Mouse (Mus musculus) liver, embryonic 14.5 days (tissue): ENCODE measurements at regions not wholly inside any gene's neighbourhood (a gene's known extent, or its start where the extent isn't known, plus 50 kb on each side); places are given as distances from the start of the nearest gene placed in this dataset.

Experiments used
- CTCF ChIP-seq: IDR thresholded peaks from 2 replicates; pipeline ENCODE4 v1.5.1; 2016; ENCODE audit warnings: antibody characterized with exemption, low read depth, control low read depth
- EP300 ChIP-seq: IDR thresholded peaks from 2 replicates; pipeline ENCODE4 v1.6.1; 2016; ENCODE audit warnings: antibody characterized with exemption, low read depth

DNA sequence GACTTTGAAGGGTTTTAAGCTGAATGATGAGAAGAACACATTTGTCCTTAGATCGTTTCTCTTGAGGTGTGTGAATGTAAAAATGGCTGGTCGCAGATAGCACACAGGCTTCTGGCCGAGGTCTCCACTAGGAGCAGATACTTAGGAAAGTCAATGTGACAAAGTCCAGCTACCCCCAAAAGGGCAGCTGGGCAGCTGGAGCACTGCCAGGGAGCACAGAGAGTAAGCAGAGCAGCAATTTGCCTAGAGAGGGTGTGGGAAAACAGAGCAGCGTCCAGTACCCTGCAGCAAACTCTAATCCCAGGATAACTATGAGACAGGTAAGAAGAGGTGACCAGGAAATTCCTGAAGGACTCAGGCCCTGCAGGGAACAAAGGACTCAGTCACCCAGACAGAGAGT is 79.4 kb downstream of the S1pr1 start:
- TF ChIP-seq CTCF (no peak), EP300 (no peak)
